28 mouse cellular contexts compared by ENCODE assay signal in the genomic region with DNA sequence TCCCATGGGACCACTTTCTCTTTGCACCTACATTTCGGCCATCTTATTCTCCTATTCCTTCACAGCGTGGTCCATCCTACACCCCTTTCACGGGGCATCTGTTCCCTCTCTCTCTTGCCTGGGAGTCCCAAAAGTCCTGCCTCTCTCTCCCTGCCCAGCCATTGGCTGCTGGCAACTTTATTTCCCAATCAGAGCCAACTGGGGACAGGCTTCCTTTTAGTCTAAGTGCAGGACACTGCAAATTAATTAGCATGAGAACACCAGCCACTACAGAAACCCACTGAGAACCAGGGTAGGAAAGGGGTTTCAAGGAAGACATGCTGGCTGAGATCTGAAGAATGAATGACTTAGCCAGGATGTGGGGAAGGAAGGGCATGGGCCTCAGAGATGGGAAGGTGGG. TPM values are rescaled to one million over a fixed set of nuclear protein-coding genes. Genes with fewer than 3 reads are reported as not detected.
A peak's percentile ranks its signal among the peaks of the same experiment; 100 is the strongest.
DNase-seq lines count a peak whose midpoint lies in the region; ATAC-seq and TF ChIP-seq lines count a peak whose summit lies in the region.
"Had no signal": no experiment of that assay in that cellular context is flagged by ENCODE, and none has a peak within 500 bp of the region (broad histone marks: within the 10 kb centered on the region; RNA-seq: fewer than 3 reads in every experiment).

No protein-coding gene starts in this region.

- H3K27ac ChIP-seq in intestine, embryonic 14.5 days (ENCODE audit: low read depth) = no peak overlapping the region
- no peak overlapping the region for H3K27ac ChIP-seq in intestine, postnatal 0 days (ENCODE audit: low read depth, low read length)
- no peak overlapping the region for H3K27ac ChIP-seq in thymus, adult 2 months (ENCODE audit: control insufficient read depth, insufficient read depth, low read length)
- H3K27ac ChIP-seq in midbrain, postnatal 0 days (ENCODE audit: low read depth, low read length) = no peak overlapping the region

- no peak overlapping the region for H3K4me2 ChIP-seq in intestine, embryonic 14.5 days (ENCODE audit: low read length)
- no peak overlapping the region for H3K4me2 ChIP-seq in intestine, postnatal 0 days (replicated peaks; ENCODE audit: low read depth)
- no peak overlapping the region for H3K4me2 ChIP-seq in midbrain, postnatal 0 days (ENCODE audit: low read depth, low read length, poor library complexity, severe bottlenecking)

- no peak for ATAC-seq in intestine, embryonic 14.5 days (replicated peaks; ENCODE audit: low FRiP score, low TSS enrichment, low read depth)
- ATAC-seq in intestine, postnatal 0 days = no peak
- ATAC-seq in midbrain, postnatal 0 days (ENCODE audit: low FRiP score) = no peak
- ATAC-seq: activated CD4-positive, CD25-positive, alpha-beta regulatory T cell, adult 4 months; CD4-positive, CD25-positive, alpha-beta regulatory T cell, adult 4 months; Patski had no signal

- no peak overlapping the region for H3K9ac ChIP-seq in intestine, embryonic 14.5 days (ENCODE audit: low read length)
- no peak overlapping the region for H3K9ac ChIP-seq in intestine, postnatal 0 days (ENCODE audit: low read depth, low read length)
- H3K9ac ChIP-seq in midbrain, postnatal 0 days (replicated peaks; ENCODE audit: low read length, poor library complexity, severe bottlenecking) = no peak overlapping the region

- H3K4me1 ChIP-seq in intestine, embryonic 14.5 days (replicated peaks; ENCODE audit: control insufficient read depth, insufficient read depth, low read length) = no peaks in the 10 kb centered on the region
- H3K4me1 ChIP-seq in intestine, postnatal 0 days (replicated peaks; ENCODE audit: control insufficient read depth, insufficient read depth, low read length) = no peaks in the 10 kb centered on the region
- no peaks in the 10 kb centered on the region for H3K4me1 ChIP-seq in thymus, adult 2 months (replicated peaks; ENCODE audit: control insufficient read depth, insufficient read depth, low read length)
- no peaks in the 10 kb centered on the region for H3K4me1 ChIP-seq in midbrain, postnatal 0 days (ENCODE audit: insufficient read depth, low read length)

- no peaks in the 10 kb centered on the region for H3K9me3 ChIP-seq in intestine, embryonic 14.5 days (ENCODE audit: control insufficient read depth, low read length)
- H3K9me3 ChIP-seq in intestine, postnatal 0 days (ENCODE audit: control insufficient read depth) = no peaks in the 10 kb centered on the region
- H3K9me3 ChIP-seq in midbrain, postnatal 0 days (ENCODE audit: low read length) = no peaks in the 10 kb centered on the region
- H3K9me3 ChIP-seq: G1E had no signal

- no peak for TF ChIP-seq CTCF in intestine, postnatal 0 days (IDR thresholded peaks at IDR 0.05; ENCODE audit: low read depth)
- no peak for TF ChIP-seq CTCF in thymus, adult 2 months (IDR thresholded peaks at IDR 0.05; ENCODE audit: borderline replicate concordance, control insufficient read depth, extremely low read depth, insufficient read depth, low read length, poor library complexity)
- no peak for TF ChIP-seq CTCF in midbrain, postnatal 0 days (IDR thresholded peaks at IDR 0.05)

- WGBS in intestine, embryonic 14.5 days = 60% methylated on average over 3 of the region's 3 CpGs
- WGBS in intestine, postnatal 0 days = 59% methylated on average over 3 of the region's 3 CpGs
- WGBS in thymus, adult 2 months = 66% methylated on average over 3 of the region's 3 CpGs
- WGBS in midbrain, postnatal 0 days = 46% methylated on average over 3 of the region's 3 CpGs

- H3K27me3 ChIP-seq in intestine, embryonic 14.5 days (replicated peaks; ENCODE audit: control insufficient read depth, insufficient read depth, low read length) = no peaks in the 10 kb centered on the region
- H3K27me3 ChIP-seq in intestine, postnatal 0 days (replicated peaks; ENCODE audit: control insufficient read depth, insufficient read depth, low read length) = no peaks in the 10 kb centered on the region
- H3K27me3 ChIP-seq in thymus, adult 2 months (ENCODE audit: control insufficient read depth, insufficient read depth, low read length) = no peaks in the 10 kb centered on the region
- H3K27me3 ChIP-seq in midbrain, postnatal 0 days (ENCODE audit: insufficient read depth, low read length) = no peaks in the 10 kb centered on the region
- H3K27me3 ChIP-seq: CH12.LX had no signal

- no peak for TF ChIP-seq POLR2A in thymus, adult 2 months (IDR thresholded peaks at IDR 0.05; ENCODE audit: control insufficient read depth, extremely low read depth, insufficient read depth, low read length, poor library complexity)

- no peaks in the 10 kb centered on the region for H3K36me3 ChIP-seq in intestine, embryonic 14.5 days (ENCODE audit: control insufficient read depth, insufficient read depth, low read length)
- no peaks in the 10 kb centered on the region for H3K36me3 ChIP-seq in intestine, postnatal 0 days (ENCODE audit: control insufficient read depth, insufficient read depth)
- no peaks in the 10 kb centered on the region for H3K36me3 ChIP-seq in thymus, adult 2 months (ENCODE audit: control insufficient read depth, insufficient read depth, low read length)
- H3K36me3 ChIP-seq in midbrain, postnatal 0 days (ENCODE audit: insufficient read depth, low read length) = no peaks in the 10 kb centered on the region
- H3K36me3 ChIP-seq: G1E had no signal

- DNase-seq in intestine, embryonic 14.5 days (ENCODE audit: low spot score) = peak; percentile 16
- DNase-seq in ES-CJ7 (ENCODE audit: low read depth, low spot score) = peak; percentile 27
- DNase-seq in R1 (ENCODE audit: low read depth, low spot score) = peak; percentile 71
- DNase-seq in ZHBTc4 (ENCODE audit: low read depth, low spot score) = peak; percentile 57
- DNase-seq in embryo, embryonic 9.5 days (ENCODE audit: extremely low spot score) = no peak
- no peak for DNase-seq in thymus, adult 2 months
- DNase-seq in midbrain, postnatal 0 days (ENCODE audit: low spot score) = no peak
- DNase-seq: adrenal gland, adult 2 months; adrenal gland, adult 8-10 months; adrenal gland, postnatal 14 days; adrenal gland, postnatal 25 days; adrenal gland, postnatal 36 days; B cell, adult 2 months; cerebellum, adult 11 months; cerebellum, adult 11-12 months; cerebellum, adult 18-20 months; cerebellum, adult 2 months; cerebellum, adult 8-10 months had no signal

- H3K4me3 ChIP-seq in intestine, embryonic 14.5 days (ENCODE audit: low read depth, low read length) = no peak overlapping the region
- H3K4me3 ChIP-seq in intestine, postnatal 0 days (ENCODE audit: low read depth, low read length) = no peak overlapping the region
- no peak overlapping the region for H3K4me3 ChIP-seq in thymus, adult 2 months (ENCODE audit: control insufficient read depth, insufficient read depth, low read length)
- H3K4me3 ChIP-seq in midbrain, postnatal 0 days (ENCODE audit: low read depth, low read length) = no peak overlapping the region

RNA-seq across cellular contexts. Expression of a gene that starts 13.7 kb away (rescaled TPM):
- 4.5 and 5.3 TPM in 2 replicates for polyA plus RNA-seq in intestine, embryonic 14.5 days (2014; fragmentation: Nextera tagmentation; extraction: Ambion mirVana)
- polyA plus RNA-seq in intestine, postnatal 0 days (2015; fragmentation: Nextera tagmentation; extraction: Ambion mirVana) = 1.0 and 1.3 TPM in 2 replicates
- polyA plus RNA-seq in thymus, adult 2 months (2012; rRNA removed) = 0.13 and 0.14 TPM in 2 replicates
- 3.1 and 3.8 TPM in 2 replicates for total RNA-seq in midbrain, postnatal 0 days (2014; rRNA removed)
- polyA plus RNA-seq in midbrain, postnatal 0 days (2015; fragmentation: Nextera tagmentation; extraction: Ambion mirVana) = 1.8 and 2.1 TPM in 2 replicates
- total RNA-seq: CH12.LX, MEL had no signal
- polyA plus RNA-seq: activated CD4-positive, CD25-positive, alpha-beta regulatory T cell, adult 4 months; C2C12; CD4-positive, CD25-positive, alpha-beta regulatory T cell, adult 4 months had no signal

RNA-seq across cellular contexts. Expression of a gene that starts 32.0 kb away (rescaled TPM):
- 20.6 and 23.9 TPM in 2 replicates for polyA plus RNA-seq in intestine, embryonic 14.5 days (2014; fragmentation: Nextera tagmentation; extraction: Ambion mirVana)
- 5.3 and 5.4 TPM in 2 replicates for polyA plus RNA-seq in intestine, postnatal 0 days (2015; fragmentation: Nextera tagmentation; extraction: Ambion mirVana)
- 0.09 TPM in 2 replicates for polyA plus RNA-seq in thymus, adult 2 months (2012; rRNA removed)
- 9.6 and 12.1 TPM in 2 replicates for total RNA-seq in midbrain, postnatal 0 days (2014; rRNA removed)
- polyA plus RNA-seq in midbrain, postnatal 0 days (2015; fragmentation: Nextera tagmentation; extraction: Ambion mirVana) = 15.8 and 16.5 TPM in 2 replicates
- total RNA-seq: CH12.LX, MEL had no signal
- polyA plus RNA-seq: activated CD4-positive, CD25-positive, alpha-beta regulatory T cell, adult 4 months; C2C12; CD4-positive, CD25-positive, alpha-beta regulatory T cell, adult 4 months; G1E had no signal

RNA-seq across cellular contexts. Expression of a gene that starts 43.6 kb away (rescaled TPM):
- 1.3 and 1.6 TPM in 2 replicates for polyA plus RNA-seq in intestine, embryonic 14.5 days (2014; fragmentation: Nextera tagmentation; extraction: Ambion mirVana)
- polyA plus RNA-seq in intestine, postnatal 0 days (2015; fragmentation: Nextera tagmentation; extraction: Ambion mirVana) = 0.41 and 0.47 TPM in 2 replicates
- not detected in 2 replicates for polyA plus RNA-seq in thymus, adult 2 months (2012; rRNA removed)
- total RNA-seq in midbrain, postnatal 0 days (2014; rRNA removed) = not detected in 2 replicates
- polyA plus RNA-seq in midbrain, postnatal 0 days (2015; fragmentation: Nextera tagmentation; extraction: Ambion mirVana) = 0.53 and 1.2 TPM in 2 replicates
- total RNA-seq: adrenal gland, adult 18-20 months; adrenal gland, adult 2 months; adrenal gland, adult 8-10 months; adrenal gland, postnatal 10 days; adrenal gland, postnatal 14 days; adrenal gland, postnatal 25 days; adrenal gland, postnatal 36 days; CH12.LX; G1E; MEL had no signal
- polyA plus RNA-seq: activated CD4-positive, CD25-positive, alpha-beta regulatory T cell, adult 4 months; adrenal gland, adult 2 months; CD4-positive, CD25-positive, alpha-beta regulatory T cell, adult 4 months; cerebellum, adult 2 months; G1E had no signal

RNA-seq across cellular contexts. Expression of a gene that starts 43.8 kb away (rescaled TPM):
- polyA plus RNA-seq in intestine, embryonic 14.5 days (2014; fragmentation: Nextera tagmentation; extraction: Ambion mirVana) = 285 and 292 TPM in 2 replicates
- polyA plus RNA-seq in intestine, postnatal 0 days (2015; fragmentation: Nextera tagmentation; extraction: Ambion mirVana) = 239 and 257 TPM in 2 replicates
- polyA plus RNA-seq in thymus, adult 2 months (2012; rRNA removed) = 75.5 and 92.4 TPM in 2 replicates
- 188 and 640 TPM in 2 replicates for total RNA-seq in midbrain, postnatal 0 days (2014; rRNA removed)
- 231 and 243 TPM in 2 replicates for polyA plus RNA-seq in midbrain, postnatal 0 days (2015; fragmentation: Nextera tagmentation; extraction: Ambion mirVana)

RNA-seq across cellular contexts. Expression of a gene that starts 54.2 kb away (rescaled TPM):
- polyA plus RNA-seq in intestine, embryonic 14.5 days (2014; fragmentation: Nextera tagmentation; extraction: Ambion mirVana) = 11.9 and 12.0 TPM in 2 replicates
- 2.3 and 3.1 TPM in 2 replicates for polyA plus RNA-seq in intestine, postnatal 0 days (2015; fragmentation: Nextera tagmentation; extraction: Ambion mirVana)
- polyA plus RNA-seq in thymus, adult 2 months (2012; rRNA removed) = 0.39 and 0.57 TPM in 2 replicates
- total RNA-seq in midbrain, postnatal 0 days (2014; rRNA removed) = 2.0 and 5.0 TPM in 2 replicates
- polyA plus RNA-seq in midbrain, postnatal 0 days (2015; fragmentation: Nextera tagmentation; extraction: Ambion mirVana) = 2.4 and 2.5 TPM in 2 replicates
- total RNA-seq: MEL had no signal
- polyA plus RNA-seq: activated CD4-positive, CD25-positive, alpha-beta regulatory T cell, adult 4 months; CD4-positive, CD25-positive, alpha-beta regulatory T cell, adult 4 months; G1E had no signal

Comparison
In these comparisons a context has a peak if more than half of its experiments do, and no peak if none do; other contexts are left out.
1. DNase-seq: peak in intestine, embryonic 14.5 days (single experiment), ES-CJ7 (single experiment), R1 (single experiment) and ZHBTc4 (single experiment); none in embryo, embryonic 9.5 days (single experiment), thymus, adult 2 months (single experiment) and midbrain, postnatal 0 days (single experiment).